Mouse (Mus musculus) frontal cortex, postnatal 25 days (tissue): ENCODE data around the gene Klhdc4.

Experiments used
- DNase-seq, 2 experiments: peaks; one replicate each; pipeline ENCODE4 v3.0.0; 2022; ENCODE audit warnings: low spot score in 2 of 2

Gene Klhdc4

DNA sequence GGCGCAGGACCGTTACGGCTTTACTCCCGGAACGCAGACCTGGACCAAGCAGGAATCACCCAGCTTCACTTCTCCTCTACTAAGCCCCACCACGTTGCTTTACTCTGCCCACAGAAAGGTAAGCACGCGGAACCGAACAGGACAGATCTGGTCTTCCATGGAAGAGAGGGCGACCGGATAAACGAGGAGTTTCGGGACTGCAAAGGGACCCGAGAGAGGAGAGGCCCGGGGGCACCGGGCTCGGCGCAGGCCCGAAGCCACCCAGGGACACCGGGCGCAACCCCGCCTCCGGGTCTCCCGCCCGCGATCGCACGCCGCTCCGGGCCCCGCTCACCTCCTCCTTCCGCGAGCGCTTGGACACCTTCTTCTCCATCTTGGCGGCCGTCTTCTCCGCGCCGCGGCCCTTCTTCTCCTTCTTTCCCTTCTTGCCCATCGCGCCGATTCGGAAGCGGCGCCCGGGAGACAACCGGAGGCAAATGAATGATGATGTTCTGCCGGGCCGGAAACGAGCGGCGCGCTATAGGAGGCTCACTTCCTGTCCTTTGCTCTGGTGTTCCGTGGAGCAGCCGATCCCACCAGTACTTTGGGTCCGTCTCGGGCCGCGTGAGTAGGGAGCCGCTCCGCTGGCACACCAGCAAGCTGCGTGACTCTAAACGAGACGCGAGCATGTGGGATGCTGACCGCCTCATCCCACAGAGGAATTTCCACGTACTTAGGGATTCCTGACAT, at the start of gene Klhdc4:
Gene Klhdc4, minus strand, starts transcription at position 522 of the 729 bp plus-strand sequence.
- peak; percentile 81 to 90 for DNase-seq

DNA sequence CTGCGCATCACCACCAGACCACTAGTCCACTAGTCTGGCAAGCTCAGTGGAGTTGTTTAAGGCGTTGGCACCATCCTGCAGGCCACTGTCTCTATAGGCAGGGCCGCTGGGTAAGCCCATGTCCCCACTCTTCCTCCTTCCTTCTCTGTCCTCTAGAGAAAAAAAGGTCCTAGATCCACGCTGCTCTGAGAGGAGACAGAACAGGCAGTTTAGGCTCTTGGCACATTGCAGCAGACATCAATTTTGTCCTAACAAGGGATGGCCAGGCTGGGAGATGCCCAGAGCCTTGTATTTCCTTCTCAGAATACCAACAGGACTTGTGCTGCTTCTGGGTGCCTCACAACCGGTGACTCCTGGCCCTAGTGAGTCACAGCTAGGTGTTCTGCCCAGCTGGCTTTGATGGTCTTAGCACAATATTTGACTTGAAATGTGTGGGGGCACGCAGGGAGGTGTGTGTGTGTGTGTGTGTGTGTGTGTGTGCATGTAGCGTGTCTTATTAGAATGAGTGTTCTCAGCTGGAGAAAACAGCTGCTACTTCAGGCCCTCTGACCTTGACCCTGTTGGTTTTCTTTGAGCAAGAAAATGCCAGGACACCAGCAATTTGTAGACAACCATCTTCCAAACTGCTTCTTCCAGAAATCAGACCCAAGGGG, 48.6 kb upstream of the Klhdc4 start:
- DNase-seq: no peak

DNA sequence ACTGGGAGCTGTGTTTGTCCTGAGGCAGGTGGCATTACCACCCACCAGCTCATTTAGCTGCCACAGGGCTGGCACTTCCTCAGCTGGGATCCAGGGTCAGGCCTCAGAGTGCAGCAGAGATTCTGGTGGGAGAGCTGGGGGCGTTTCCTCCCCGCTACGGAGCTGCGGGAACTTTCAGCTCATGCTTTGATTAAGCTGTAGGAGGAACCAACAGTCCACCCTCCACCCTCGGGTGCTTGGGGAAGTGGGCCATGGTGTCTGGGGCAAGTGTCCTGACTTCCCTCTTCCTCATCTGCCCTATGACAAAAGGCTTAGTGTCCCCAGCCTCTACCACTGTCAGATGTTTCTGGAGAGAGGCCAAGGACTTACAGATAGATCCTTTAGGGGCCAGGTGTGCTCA, 47.8 kb upstream of the Klhdc4 start:
- no peak for DNase-seq

DNA sequence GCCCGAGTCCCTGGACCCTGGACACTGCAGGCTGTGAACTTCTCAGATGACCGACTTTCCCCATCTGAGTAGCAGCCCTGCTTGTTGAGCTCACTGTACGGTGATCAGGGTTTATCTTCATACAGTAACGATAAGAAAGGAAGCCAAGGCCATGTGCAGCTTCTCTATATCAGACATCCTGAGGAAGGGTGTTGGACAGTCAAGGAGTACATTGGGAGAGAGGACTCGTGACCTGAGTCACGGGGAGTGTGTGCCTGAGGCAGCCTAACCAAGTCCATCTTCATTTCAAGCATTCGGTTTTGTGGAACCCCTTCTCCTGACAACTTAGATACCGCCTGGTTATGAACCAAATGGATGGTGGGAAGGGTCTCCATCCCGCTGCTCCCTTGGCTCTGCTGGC, 46.1 kb upstream of the Klhdc4 start:
- DNase-seq: no peak

DNA sequence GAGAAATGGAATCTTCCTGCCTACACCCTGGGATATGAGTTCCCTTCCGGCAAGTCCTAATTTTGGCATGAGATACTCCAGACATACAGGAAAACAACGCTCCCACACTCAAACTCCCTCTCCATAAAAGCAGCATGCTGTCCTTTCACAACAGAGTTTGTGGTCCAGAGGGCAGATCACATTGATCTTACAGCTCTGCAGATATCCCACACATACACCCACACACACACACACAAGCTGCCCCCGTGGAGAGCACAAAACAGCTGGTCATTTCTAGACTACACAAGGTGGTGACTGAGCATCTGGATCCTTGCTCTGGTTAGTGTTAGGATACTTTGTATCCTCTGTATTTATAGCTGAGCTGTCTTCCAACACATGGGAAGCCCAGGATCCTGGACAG, 45.7 kb upstream of the Klhdc4 start:
- DNase-seq: no peak

DNA sequence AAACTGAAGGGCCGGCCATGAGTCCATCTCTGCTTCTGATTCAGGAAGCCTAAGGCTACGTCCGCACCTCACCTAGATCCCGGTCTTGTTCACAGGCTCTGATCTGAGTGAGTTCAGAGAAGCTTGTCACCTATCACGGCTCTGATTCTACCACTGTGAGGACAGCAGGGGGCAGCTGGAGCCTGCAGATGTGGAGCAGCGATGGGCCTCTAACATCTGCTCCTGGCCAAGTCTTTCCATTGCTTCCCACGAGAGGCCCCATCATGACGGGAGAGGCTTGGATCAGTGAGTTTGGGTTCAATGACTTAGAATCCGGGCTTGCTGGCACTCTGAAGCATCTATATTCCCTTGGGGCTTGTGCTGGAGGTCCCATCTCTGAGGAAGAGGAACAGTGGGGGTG, 44.7 kb upstream of the Klhdc4 start:
- DNase-seq: no peak

DNA sequence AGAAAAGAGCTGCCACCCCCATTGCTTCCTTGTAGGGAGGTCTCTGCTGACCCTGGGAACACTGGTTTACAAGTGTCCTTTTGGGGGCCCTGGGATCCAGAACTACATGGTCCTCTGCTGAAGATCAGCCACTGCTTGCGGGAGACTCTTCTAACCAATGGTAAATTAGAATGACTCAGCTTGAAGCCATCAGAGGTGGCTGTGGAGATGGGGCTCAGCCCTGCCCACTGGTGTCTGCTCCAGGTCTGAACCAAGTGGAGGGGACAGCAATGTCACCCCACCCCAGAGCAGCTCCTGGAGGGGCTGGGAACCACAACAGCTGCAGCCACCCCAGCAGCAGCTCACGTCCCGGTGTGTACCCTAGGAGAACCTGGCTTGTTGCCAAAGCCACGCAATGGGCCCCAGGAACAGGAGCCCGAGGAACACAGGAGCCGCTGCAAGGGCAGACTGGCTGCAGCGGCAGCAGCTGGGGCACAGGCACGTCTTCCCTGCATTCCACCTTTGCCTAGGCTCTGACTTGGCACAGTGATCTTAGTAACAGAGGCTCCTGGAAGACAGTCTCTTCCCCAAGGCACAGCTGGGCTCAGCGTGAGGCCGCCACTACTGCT, 42.6 kb upstream of the Klhdc4 start:
- DNase-seq: no peak

DNA sequence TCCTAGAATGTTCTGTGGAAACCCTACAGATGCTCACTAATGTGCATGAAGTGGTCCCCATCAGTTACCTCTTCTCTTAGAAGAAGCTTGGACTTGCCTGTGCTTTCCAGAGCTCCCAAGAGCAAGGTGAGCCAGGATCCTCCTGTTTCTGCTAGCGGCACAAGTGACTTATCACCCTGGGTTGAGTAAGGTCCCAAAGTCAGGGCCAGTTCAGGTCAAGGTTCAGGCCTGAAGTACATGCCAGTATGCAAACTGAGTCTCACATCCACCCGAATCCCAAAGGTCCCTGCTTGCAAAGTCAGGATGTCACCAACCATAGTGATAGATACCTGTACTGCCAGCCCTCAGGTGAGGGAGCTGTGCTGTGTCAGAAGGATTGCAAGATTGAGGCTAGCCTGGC, 40.8 kb upstream of the Klhdc4 start:
- DNase-seq: no peak

DNA sequence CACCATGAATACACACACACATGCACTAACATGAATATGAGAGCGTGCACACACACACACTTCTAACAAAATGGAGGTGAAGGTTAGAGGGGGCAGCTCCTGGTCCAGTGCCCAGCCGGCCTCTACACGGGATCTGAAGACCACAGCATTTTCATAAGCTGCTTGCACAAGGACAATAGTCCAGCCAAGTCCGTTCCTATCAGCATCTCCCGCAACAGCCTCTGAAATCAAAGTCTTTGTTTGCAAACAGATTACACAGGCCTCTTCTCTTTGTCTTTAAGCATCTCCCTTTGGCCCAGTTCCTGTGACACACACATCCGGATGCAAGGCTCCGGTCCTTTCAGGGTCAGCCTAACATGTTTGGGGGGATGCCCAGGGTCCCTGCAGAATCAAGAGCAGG, 39.5 kb upstream of the Klhdc4 start:
- no peak for DNase-seq

DNA sequence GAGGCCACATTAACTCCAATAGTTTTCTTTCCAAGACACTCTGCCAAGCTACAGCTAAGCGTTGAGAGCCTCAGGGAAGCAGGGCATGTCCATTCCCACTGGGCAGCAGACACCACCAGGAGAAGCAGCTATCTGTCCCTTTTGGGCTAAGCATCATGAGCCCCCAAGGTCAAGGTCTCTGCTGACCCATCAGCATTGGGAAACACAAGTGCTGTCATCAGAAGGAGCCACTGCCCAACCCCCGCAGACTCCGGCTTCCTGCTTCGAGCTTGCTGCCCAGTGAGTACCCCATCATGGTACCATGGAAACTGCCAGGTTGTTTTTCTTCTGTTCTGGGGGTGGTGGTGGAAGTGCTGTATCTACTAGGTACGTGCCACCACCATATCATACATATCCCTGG, 38.8 kb upstream of the Klhdc4 start:
- DNase-seq: no peak

DNA sequence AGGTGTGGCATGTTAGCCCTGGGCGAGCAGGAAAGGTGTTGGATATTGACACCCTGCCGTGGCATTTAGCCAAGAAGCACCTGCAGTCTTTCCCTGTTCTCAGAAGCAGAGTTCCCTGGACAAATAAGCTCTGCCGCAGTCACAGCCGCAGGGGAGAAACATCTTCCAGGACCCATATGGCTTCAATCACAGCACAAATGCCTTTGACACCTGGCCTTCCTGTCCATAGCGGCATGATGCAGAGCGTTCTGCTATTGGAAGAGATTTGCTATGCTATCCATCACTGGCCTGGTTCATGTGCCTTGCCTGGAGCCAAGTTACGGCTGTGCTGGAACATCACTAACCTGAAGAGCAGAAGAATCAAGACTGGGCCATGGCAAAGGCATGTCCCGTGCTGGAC, 36.0 kb upstream of the Klhdc4 start:
- DNase-seq: no peak

DNA sequence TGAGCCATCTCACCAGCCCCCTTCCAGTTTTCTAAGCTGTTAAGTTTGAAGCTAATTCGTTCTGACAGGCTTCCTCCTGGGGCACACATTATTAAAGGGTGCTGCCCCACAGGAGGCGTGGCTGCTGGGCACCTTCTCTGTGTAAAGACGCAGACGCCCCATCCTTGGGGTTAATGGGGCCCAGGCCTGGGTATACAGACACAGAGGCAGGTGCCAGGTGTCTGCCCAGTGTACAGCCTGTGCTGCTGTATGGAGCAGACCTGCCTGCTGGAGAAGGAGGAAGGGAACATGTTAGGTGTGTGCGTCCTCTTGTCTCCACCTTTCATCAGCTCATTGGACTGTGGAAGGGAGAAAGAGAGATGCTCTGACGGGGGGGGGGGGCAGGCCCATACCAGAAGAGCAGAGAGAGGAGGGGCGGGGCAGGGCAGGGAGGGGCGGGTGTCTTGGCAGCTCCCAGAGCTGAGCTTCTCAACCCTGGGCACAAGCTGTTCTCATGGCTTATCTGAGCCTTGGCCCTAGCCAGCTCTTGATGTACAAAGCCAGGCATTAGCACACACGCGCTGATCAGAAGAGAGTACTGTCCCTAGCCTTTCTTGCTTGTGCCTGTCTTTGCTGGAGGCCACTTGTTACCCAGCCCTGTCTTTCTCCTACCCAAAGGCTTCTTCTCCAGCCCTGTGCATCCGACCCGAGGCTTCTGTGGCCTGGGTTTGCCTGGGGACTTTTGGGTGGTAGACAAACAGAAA, 32.6 kb upstream of the Klhdc4 start:
- DNase-seq: no peak

DNA sequence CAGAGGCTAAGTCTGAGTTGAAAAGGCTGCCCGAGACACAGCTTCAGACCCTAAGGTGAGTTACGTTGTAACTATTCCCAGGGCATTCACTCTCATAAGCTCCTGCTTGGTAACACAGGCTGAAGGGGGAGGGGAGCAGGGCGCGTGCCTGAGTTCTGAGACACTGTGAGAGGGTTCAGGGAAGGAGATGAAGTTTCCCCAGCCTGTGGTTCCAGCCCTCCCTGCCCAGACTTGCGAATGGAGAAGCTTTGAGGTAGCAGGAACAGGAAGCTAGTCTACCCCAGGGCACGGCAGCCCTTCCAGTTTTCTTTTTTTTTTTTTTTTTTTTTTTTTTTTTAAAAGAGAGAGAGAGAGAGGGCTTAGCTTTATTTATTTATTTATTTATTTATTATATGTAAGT, 31.9 kb upstream of the Klhdc4 start:
- no peak for DNase-seq

DNA sequence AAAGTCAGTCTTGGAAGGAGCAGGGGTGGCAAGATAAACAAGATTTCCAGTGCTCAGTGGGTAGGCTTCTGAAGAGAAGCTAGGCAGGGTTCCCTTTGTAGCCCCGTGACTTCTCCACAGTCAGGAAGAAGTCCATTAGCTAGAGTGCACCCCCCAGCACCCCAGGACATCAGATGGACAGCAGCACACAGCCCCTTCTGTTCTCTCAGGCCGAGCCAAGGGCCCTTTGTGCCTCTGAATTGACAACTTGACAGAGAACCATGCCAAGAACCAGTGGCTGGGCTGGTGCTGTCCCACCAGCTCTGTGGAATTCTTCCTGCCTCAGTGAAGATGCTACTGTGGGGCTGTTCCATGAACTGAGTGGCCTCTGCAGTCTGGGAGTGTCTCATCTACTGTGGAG, 28.4 kb upstream of the Klhdc4 start:
- no peak for DNase-seq

DNA sequence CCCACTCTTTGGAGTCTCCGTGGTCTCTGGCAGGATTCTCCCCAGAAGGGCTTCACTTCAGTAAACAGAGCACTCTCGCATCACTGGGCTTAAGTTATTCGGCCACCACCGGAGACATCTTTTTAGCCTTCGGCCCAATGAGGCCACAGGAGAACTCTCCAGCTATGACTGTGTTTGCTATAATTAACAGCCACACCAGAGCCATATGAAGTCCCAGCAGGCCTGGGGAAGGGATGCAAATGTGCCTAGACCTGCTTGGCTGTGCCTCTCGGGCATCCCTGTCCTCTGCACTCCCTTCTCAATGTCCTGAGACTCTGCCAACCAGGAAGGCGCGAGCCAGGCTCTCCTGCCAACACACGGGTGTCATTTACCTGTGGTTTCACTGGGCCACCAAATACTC, 28.0 kb upstream of the Klhdc4 start:
- DNase-seq: no peak

DNA sequence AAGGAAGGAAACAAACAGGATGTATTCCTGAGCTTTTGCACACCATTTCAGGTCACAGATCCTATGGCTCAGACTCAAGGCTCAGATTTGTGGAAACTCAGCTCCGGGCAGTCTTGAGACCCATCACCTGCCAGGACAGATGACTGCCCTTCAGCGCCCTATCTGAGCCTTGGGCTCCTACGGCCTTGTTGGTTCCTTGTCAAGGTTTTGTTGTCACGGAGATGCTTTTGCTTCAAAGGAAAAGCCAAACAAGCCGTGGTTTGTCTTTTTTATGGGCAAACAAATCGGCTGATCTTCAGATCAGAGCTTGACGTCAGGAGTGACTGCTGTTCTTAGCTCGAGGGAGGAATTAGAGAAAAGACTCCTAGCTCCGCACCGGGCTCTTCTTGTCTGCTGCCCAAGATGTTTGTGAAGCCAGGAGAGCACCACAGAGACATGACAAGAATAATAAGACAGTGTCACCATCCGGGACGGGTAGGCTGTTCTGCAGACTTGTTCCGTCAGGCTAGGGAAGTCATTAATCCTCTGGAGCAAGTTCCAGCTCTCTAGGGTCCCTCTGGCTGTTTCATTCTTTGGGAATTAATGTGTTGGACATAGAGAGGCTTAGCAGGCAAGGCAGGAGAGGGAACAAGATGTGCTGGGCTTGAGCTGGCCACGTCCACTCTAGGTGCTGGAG, 26.8 kb upstream of the Klhdc4 start:
- DNase-seq: no peak

DNA sequence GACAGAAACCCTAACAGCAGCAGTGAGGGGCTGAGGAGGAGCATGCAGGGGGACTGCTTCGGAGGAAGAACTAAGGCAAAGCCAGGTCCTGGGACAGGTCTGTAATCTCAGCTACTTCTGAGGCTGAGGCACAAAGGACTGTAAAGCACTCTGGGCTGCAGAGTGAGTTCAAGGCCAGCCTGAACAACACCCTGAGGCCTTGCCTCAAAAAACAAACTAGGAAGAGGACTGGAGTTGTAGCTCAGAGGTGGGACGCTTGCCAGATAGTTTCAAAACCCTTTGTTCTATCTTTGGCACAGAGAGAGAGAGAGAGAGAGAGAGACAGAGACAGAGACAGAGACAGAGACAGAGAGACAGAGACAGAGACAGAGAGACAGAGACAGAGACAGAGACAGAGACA, 24.2 kb upstream of the Klhdc4 start:
- DNase-seq: no peak

DNA sequence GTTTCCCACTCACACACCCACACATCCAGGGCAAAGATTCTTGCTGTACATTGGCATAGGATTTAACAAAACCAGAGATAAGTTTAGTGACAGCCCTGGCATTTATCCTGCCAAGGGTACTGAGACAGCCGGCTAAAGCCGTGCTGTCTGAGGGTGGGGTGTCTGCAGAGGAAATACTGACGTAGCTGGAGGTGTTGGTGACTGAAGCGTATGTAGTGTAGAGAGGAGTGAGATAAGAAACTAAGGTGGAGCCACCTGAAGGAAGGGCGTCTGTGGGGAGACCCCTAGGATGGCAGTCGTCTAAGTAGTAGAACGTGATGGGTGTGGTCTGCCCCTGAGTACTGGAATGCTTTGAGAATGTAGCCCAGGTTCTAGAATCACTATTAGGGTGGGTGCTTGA, 23.1 kb upstream of the Klhdc4 start:
- no peak for DNase-seq

DNA sequence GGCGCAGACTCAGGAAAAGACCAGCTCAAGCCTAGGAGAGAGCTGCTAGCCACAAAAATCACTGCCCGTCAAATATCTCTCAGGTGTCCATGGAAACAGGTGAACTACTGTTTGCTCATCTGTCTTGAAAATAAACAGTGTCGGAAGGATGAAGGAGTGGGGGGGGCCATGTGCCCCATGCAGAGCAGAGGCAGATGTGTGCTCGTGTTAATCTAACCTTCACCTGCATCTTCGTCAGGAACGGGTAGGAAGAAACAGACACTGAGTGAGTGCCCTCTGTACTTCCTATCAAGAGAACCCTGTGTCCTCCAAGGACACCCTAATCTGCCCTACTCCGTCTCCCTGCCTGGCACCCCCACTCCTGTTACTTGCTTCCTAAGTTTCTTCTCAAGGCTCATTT, 22.3 kb upstream of the Klhdc4 start:
- no peak for DNase-seq

DNA sequence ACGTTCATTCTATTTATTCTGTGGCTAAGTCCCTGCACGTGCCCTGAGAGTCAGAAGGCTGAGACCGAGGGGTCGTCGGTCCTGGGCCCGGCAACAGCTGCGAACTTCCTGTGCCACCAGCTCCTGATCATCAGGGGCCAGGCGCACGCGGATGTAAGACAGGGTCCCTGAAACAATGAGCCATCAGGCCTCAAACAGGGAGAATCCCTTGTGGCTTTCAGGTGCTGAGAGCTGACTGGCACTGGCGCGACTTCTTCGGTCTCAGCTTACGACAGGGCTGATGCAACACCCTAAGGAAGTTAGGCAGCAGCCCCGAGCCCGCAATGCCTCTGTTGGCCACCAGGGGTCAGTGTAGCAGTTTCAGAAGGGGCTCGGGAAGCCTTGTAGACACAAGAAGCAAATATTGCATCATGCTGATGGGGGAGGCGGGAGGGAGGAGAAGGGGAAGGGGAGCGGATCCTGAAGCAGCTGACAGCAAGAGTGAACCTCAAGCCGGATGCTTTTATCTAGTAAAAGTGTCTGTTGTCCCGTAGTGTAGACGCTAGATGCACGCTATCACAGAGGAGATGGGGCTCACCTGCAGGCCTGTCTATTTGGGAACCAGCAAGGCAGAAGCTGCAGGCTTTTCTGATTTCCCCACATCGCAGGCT, 21.6 kb upstream of the Klhdc4 start:
- peak; percentile 98 to 99 for DNase-seq

DNA sequence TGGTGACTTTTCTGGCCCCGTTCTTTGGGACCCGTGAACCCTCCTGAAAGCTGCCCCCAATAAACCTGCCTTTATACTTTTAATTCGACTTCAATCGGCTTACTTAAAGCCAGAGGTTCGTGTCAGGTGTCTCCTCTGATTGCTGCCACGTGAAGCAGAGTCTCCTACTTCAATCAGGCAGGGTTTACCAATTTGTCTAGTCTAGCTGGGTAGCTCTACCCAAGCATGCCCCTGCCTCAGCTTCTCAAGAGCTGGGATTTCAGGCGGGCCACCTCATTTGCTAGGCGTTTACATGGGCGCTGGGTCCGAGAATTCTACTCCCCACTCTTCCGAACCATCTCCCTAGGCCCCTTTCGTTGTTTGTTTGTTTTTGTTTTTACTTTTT, 21.1 kb upstream of the Klhdc4 start:
- DNase-seq: no peak

DNA sequence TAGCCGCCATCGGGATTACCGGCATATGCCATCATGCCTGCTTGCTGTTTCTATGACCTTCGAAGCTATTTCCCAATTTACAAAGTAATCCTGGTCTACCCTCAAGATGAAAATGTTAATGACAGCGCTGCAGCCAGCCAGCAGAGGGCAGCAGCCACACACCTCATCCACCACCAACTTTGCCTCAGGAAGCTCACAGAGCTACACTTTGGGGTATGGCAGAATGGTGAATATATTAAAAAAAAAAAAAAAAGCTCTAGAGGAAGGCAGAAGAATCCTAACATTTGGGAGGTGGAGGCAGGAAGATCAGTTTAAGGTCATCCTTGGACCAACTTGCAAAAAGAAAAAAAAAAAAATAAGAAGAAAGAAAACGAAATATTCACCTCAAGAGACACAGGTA, 20.6 kb upstream of the Klhdc4 start:
- DNase-seq: peak; percentile 60 to 66
